Mouse (Mus musculus): ENCODE data around the gene Scarb1. TPM values are rescaled to one million over a fixed set of nuclear protein-coding genes. Genes with fewer than 3 reads are reported as not detected.
A peak's percentile ranks its signal among the peaks of the same experiment; 100 is the strongest.

Scarb1 gene
- polyA plus RNA-seq, 1 experiment from 2014 or later, result 58.0 TPM

DNA sequence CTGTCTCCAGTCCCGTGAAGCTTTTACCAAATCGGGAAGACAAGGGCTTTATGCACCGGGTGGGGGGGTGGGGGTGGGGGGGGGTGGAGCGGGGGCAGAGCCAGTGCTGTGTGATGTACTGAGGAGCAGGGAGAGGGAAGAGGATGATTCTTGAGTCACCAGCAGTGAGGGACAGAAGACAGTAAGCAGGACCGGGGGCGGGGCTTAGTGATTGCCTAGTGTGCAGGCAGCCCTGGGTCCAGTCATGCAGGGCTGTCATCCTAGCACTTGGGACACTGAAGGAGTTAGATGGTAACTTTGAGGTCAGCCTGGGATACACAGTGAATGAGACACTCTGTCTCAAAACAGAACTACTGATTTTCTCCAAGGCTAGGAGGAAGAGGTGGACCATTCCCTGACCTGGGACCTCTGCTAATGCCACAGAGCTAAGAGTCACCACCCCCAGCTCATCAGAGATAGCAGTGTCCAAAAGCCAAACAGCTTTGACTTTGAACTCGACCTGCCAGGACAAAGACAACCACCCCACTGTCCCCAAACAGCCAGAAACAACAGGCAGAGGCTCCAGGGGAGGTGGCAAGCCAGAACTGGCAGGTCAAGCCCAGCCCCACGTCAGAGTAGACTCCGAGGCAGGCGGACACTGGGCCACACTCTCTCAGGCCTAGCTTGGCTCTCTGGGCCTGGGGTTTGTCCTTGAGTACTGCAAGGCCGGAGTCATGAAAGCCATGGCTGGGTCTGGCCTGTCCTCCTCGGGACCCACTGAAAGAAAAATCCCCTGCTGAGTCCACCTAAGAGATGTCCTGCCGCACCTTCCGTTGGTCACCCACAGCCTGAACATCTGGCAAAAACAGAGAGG is 35.4 kb downstream of the Scarb1 start:
- no peaks in the 10 kb centered on the region for H3K9me3 ChIP-seq (ENCODE audit: low read depth, low read length)
- H3K9ac ChIP-seq, result no peak overlapping the region
- no peak overlapping the region for H3K27ac ChIP-seq (ENCODE audit: low read depth)
- DNase-seq (no peak), ATAC-seq (ENCODE audit: insufficient read depth) (no peak)
- H3K4me2 ChIP-seq, result no peak overlapping the region
- H3K4me1 ChIP-seq (ENCODE audit: insufficient read depth), result no peaks in the 10 kb centered on the region
- H3K4me3 ChIP-seq (ENCODE audit: low read depth, low read length), result no peak overlapping the region
- no peaks in the 10 kb centered on the region for H3K27me3 ChIP-seq (ENCODE audit: insufficient read depth, low read length)
- 53% methylated on average over 14 of the region's 14 CpGs for WGBS
- peaks cover 6% of the 10 kb centered on the region for H3K36me3 ChIP-seq (ENCODE audit: insufficient read depth)
- no peak for TF ChIP-seq CTCF (IDR thresholded peaks at IDR 0.05; ENCODE audit: low read depth)

DNA sequence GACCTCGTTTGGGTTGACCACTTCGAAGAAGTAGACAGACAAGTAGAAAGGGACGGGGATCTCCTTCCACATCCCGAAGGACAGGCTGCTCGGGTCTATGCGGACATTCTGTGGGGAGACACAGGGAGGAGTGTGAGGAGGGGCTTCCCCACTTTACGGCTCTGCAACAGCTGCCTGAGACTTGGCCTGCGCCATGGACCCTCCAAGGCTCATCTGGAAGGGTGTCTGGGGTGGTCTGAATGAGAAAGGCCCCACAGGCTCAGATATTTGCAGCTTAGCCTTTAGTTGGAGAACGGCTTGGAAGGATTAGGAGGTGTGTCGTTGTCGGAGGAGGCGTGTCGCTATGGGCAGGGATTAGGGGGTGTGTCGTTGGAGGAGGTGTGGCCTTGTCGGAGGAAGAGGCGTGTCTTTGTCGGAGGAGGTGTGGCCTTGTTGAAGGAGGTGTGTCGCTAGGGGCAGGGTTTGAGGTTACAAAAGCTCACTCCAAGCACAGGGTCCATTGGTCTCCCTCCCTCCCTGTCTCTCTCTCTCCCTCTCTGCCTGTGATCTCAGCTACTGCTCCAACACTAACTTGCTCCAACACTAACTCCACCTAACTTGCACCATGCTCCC is 36.5 kb downstream of the Scarb1 start:
- no peaks in the 10 kb centered on the region for H3K27me3 ChIP-seq (ENCODE audit: insufficient read depth, low read length)
- no peak overlapping the region for H3K27ac ChIP-seq (ENCODE audit: low read depth)
- H3K4me1 ChIP-seq (ENCODE audit: insufficient read depth), result no peaks in the 10 kb centered on the region
- DNase-seq (peak; percentile 83), ATAC-seq (ENCODE audit: insufficient read depth) (peak; percentile 80)
- H3K4me3 ChIP-seq (ENCODE audit: low read depth, low read length), result no peak overlapping the region
- H3K9me3 ChIP-seq (ENCODE audit: low read depth, low read length), result no peaks in the 10 kb centered on the region
- WGBS, result 22% methylated on average over 18 of the region's 18 CpGs
- no peak for TF ChIP-seq CTCF (IDR thresholded peaks at IDR 0.05; ENCODE audit: low read depth)
- no peak overlapping the region for H3K9ac ChIP-seq
- H3K36me3 ChIP-seq (ENCODE audit: insufficient read depth), result peaks cover 17% of the 10 kb centered on the region
- H3K4me2 ChIP-seq, result peak overlapping the region; percentile 35

DNA sequence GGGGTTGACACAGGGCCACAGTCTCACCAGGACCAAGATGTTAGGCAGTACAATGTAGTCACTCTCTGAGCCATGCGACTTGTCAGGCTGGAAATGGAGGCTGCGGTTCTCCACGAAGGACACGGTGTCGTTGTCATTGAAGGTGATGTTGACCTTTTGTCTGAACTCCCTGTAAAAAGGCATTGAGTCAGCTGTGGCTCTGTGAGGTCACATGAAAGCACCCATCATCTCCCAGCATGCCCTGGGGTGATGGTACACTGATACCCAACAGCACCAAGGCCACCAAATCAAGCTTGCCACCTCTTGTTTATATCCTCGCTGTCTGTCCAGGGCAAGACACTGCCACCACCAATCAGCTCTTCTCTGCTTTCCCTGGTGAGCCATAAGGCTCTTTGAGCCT is 37.8 kb downstream of the Scarb1 start:
- TF ChIP-seq CTCF (IDR thresholded peaks at IDR 0.05; ENCODE audit: low read depth), result no peak
- WGBS, result 93% methylated on average over 6 of the region's 6 CpGs

DNA sequence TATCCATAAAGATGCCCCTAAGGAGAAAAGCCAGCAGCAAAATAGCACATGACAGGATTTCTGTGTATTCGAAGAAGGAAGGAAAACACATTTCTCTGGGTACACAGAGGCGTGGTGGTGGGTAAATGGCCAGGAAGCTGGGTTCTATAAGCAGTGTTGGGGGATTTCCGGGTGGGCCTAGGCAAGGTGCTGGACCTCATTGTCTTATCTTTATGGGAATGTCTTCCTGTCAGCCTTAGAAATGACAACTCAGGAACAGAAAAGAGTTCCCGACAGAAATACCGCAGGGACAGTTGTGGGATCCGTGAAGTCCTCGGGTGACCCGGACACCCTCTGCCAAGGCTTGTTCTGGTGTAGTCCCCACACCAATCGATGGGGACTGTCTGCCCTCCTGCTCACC is 42.7 kb downstream of the Scarb1 start:
- H3K9ac ChIP-seq, result no peak overlapping the region
- peaks cover 45% of the 10 kb centered on the region for H3K36me3 ChIP-seq (ENCODE audit: insufficient read depth)
- no peaks in the 10 kb centered on the region for H3K4me1 ChIP-seq (ENCODE audit: insufficient read depth)
- no peak overlapping the region for H3K27ac ChIP-seq (ENCODE audit: low read depth)
- no peak overlapping the region for H3K4me2 ChIP-seq
- ATAC-seq (ENCODE audit: insufficient read depth), result no peak
- H3K9me3 ChIP-seq (ENCODE audit: low read depth, low read length), result no peaks in the 10 kb centered on the region
- H3K4me3 ChIP-seq (ENCODE audit: low read depth, low read length), result no peak overlapping the region
- peak; percentile 43 for DNase-seq
- no peak for TF ChIP-seq CTCF (IDR thresholded peaks at IDR 0.05; ENCODE audit: low read depth)
- H3K27me3 ChIP-seq (ENCODE audit: insufficient read depth, low read length), result no peaks in the 10 kb centered on the region
- 75% methylated on average over 9 of the region's 9 CpGs for WGBS

More for the DNA sequence above, 37.8 kb downstream of the Scarb1 start:
- Histone ChIP-seq H3K27me3 (ENCODE audit: insufficient read depth, low read length) (no peaks in the 10 kb centered on the region), H3K27ac (ENCODE audit: low read depth) (no peak overlapping the region), H3K9ac (no peak overlapping the region), H3K4me3 (ENCODE audit: low read depth, low read length) (no peak overlapping the region), H3K36me3 (ENCODE audit: insufficient read depth) (peaks cover 22% of the 10 kb centered on the region), H3K4me1 (ENCODE audit: insufficient read depth) (no peaks in the 10 kb centered on the region), H3K9me3 (ENCODE audit: low read depth, low read length) (no peaks in the 10 kb centered on the region), H3K4me2 (no peak overlapping the region)
- ATAC-seq (ENCODE audit: insufficient read depth) (no peak), DNase-seq (no peak)

DNA sequence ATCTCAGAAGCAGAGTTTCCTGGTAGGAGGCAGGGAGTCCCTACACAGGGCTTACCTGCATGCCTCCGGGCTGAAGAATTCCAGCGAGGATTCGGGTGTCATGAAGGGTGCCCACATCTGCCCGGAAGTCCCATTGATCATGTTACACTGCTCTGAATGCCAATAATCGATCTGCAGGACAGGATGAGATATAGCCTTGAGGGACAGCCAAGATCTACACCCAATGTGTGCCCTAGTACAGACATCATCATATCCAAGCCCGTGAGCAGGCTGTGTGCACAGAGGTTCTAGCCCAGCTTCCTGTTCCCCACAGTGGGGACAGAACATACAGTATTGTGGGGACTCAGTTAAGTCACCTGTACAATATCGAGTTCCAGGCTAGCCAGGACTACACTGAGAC is 43.7 kb downstream of the Scarb1 start:
- Histone ChIP-seq H3K4me2 (no peak overlapping the region), H3K9ac (no peak overlapping the region), H3K9me3 (ENCODE audit: low read depth, low read length) (no peaks in the 10 kb centered on the region), H3K27ac (ENCODE audit: low read depth) (no peak overlapping the region), H3K27me3 (ENCODE audit: insufficient read depth, low read length) (no peaks in the 10 kb centered on the region), H3K4me3 (ENCODE audit: low read depth, low read length) (no peak overlapping the region), H3K36me3 (ENCODE audit: insufficient read depth) (peaks cover 50% of the 10 kb centered on the region), H3K4me1 (ENCODE audit: insufficient read depth) (no peaks in the 10 kb centered on the region)
- ATAC-seq (ENCODE audit: insufficient read depth) (no peak), DNase-seq (no peak)
- no peak for TF ChIP-seq CTCF (IDR thresholded peaks at IDR 0.05; ENCODE audit: low read depth)
- 93% methylated on average over 7 of the region's 7 CpGs for WGBS

DNA sequence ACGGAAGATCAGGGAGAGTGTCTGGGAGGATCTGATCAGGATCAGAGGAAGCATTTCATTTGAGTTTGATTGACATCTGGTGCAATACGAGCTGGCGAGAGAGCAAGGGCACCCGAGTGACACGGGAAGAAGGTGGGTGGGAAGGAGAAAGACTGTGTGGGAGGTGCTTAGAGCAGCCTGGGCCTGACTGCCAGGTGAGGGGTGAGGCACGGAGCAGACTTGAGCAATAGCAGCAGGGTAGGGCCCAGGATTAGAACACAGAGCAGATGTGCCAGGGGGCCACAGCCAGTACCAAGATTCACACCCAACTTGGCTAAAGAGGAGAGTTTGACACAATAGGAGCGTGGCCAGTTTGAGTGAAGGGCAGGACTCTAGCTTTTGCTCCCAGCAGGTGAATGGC is 47.9 kb downstream of the Scarb1 start:
- no peak for TF ChIP-seq CTCF (IDR thresholded peaks at IDR 0.05; ENCODE audit: low read depth)
- WGBS, result 52% methylated on average over 7 of the region's 7 CpGs
- no peak overlapping the region for H3K4me3 ChIP-seq (ENCODE audit: low read depth, low read length)
- H3K9ac ChIP-seq, result no peak overlapping the region
- no peaks in the 10 kb centered on the region for H3K27me3 ChIP-seq (ENCODE audit: insufficient read depth, low read length)
- H3K9me3 ChIP-seq (ENCODE audit: low read depth, low read length), result no peaks in the 10 kb centered on the region
- peaks cover 48% of the 10 kb centered on the region; the same call in 1 of the 2 replicates for H3K36me3 ChIP-seq (ENCODE audit: insufficient read depth)
- ATAC-seq (ENCODE audit: insufficient read depth) (no peak), DNase-seq (no peak)
- no peak overlapping the region for H3K27ac ChIP-seq (ENCODE audit: low read depth)
- no peaks in the 10 kb centered on the region for H3K4me1 ChIP-seq (ENCODE audit: insufficient read depth)
- no peak overlapping the region for H3K4me2 ChIP-seq

DNA sequence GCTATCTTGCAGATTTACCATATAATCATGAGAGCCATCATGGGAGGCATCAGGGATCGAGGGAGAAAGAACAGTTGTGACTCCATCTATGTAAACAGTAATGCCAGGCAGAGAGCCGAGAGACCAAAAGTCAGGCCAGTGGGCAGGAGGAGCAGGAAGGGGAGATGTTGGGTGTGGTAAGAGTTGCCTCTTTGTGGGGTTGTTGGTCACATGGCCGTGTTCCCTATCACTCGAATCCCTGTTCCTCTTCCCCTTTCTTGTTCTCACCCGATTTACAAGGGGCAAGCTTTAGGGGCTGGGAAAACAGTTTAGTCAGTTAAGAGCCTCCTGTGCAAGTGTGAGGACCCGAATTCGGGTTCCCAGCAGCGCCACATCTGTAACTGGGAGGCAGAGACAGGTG is 49.0 kb downstream of the Scarb1 start:
- Histone ChIP-seq H3K27ac (ENCODE audit: low read depth) (no peak overlapping the region), H3K9me3 (ENCODE audit: low read depth, low read length) (no peaks in the 10 kb centered on the region), H3K27me3 (ENCODE audit: insufficient read depth, low read length) (no peaks in the 10 kb centered on the region), H3K4me1 (ENCODE audit: insufficient read depth) (no peaks in the 10 kb centered on the region), H3K9ac (no peak overlapping the region), H3K36me3 (ENCODE audit: insufficient read depth) (peaks cover 49% of the 10 kb centered on the region), H3K4me3 (ENCODE audit: low read depth, low read length) (no peak overlapping the region), H3K4me2 (no peak overlapping the region)
- 77% methylated on average over 8 of the region's 8 CpGs for WGBS
- no peak for ATAC-seq (ENCODE audit: insufficient read depth)
- TF ChIP-seq CTCF (IDR thresholded peaks at IDR 0.05; ENCODE audit: low read depth), result no peak
- no peak for DNase-seq

All from lung, embryonic 14.5 days (tissue).